Mouse (Mus musculus) inflammation-experienced regulatory T-cells, adult 6 months (primary cell): Measurements from ENCODE around the gene Timm23. TPM values are rescaled to one million over a fixed set of nuclear protein-coding genes. Genes with fewer than 3 reads are reported as not detected.

ENCODE experiments used
- polyA plus RNA-seq, 3 experiments: library from polyadenylated mRNA; unstranded; fragments of 100-300 nt; shearing (Covaris generic); gene quantifications; one replicate each; pipeline ENCODE4 v1.2.1; 2017

The Timm23 gene
- polyA plus RNA-seq, 3 experiments from 2014 or later, result 143 to 224 (median 162) TPM

Other genes with a start within 250 kb of the Timm23 start
- not detected for gene Galnt15, start 172.9 kb downstream of the Timm23 start, polyA plus RNA-seq
- 10 to 100 TPM; 10.3 to 29.2 (median 28.4) TPM for gene Oxnad1, start 116.5 kb downstream of the Timm23 start, polyA plus RNA-seq
- 10 to 100 TPM; 56.1 to 84.9 (median 71.0) TPM for gene Dph3, start 116.2 kb downstream of the Timm23 start, polyA plus RNA-seq
- not detected for gene Msmb, start 59.9 kb downstream of the Timm23 start, polyA plus RNA-seq
- 10 to 100 TPM; 76.2 to 87.7 (median 78.3) TPM for gene Ncoa4, start 42.0 kb downstream of the Timm23 start, polyA plus RNA-seq
- gene Parg, start 51 bp upstream of the Timm23 start, polyA plus RNA-seq, result 10 to 100 TPM; 17.0 to 20.9 (median 18.1) TPM
- under 1 TPM in 2 of 3 experiments, not detected in 1; 0.09 to 0.13 TPM for gene Ogdhl, start 120.1 kb upstream of the Timm23 start, polyA plus RNA-seq
- gene 1700024G13Rik, start 186.5 kb upstream of the Timm23 start, polyA plus RNA-seq, result not detected